In the genomic region with DNA sequence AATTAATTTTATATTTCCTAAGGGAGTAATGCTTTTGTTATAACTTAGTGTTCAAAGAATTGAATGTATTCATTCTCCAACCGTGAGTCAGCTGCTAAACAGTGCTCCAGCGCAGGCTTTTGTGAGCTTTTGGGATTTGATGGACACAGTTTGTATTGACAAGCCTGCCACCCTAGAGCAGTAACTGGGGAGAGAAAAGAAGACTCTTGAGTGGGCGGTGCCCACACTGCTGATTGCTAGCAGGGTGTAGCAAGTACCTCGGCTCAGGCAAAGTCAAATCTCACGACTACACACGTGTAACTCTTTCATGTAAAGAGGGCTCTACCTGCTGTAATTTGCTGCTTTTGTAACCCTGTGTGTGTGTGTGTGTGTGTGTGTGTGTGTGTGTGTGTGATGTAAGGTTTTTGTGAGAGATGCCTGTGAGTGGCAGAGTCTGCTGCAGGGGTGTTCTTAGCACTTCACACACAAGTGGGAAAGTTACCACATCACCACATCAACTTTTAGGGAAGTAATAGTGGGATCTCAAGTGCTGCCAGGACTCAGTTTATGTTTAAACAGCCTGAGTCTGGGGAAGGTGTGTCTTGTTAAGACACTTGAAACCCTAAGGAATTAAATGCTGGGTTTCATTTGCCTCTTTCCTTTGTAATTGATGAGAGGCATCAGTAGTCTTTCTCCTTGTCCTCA, we compare ENCODE assay signal across 10 mouse cellular contexts. TPM values are rescaled to one million over a fixed set of nuclear protein-coding genes. Genes with fewer than 3 reads are reported as not detected.
DNase-seq lines count a peak whose midpoint lies in the region; ATAC-seq and TF ChIP-seq lines count a peak whose summit lies in the region.
"Had no signal": no experiment of that assay in that cellular context is flagged by ENCODE, and none has a peak within 500 bp of the region (broad histone marks: within the 10 kb centered on the region; RNA-seq: fewer than 3 reads in every experiment).

No protein-coding gene starts in this region.

- DNase-seq in kidney, postnatal 10 days, result no peak
- peak in 1 of 3 experiments; percentile 51 for DNase-seq in liver, embryonic 14.5 days (ENCODE audit: low read depth in 3 of 3, low spot score in 3 of 3)
- DNase-seq in gastrocnemius, postnatal 10 days, result no peak
- no peak for DNase-seq in testis, postnatal 10 days (ENCODE audit: low spot score)
- DNase-seq in layer of hippocampus, adult 8-10 months (ENCODE audit: low spot score in 2 of 2), result no peak

- no peaks in the 10 kb centered on the region for H3K36me3 ChIP-seq in kidney, embryonic 14.5 days (ENCODE audit: control insufficient read depth, insufficient read depth, low read length)
- no peaks in the 10 kb centered on the region for H3K36me3 ChIP-seq in forebrain, embryonic 15.5 days
- H3K36me3 ChIP-seq in liver, embryonic 14.5 days (replicated peaks; ENCODE audit: control insufficient read depth, insufficient read depth, low read depth), result no peaks in the 10 kb centered on the region; the same call in none of the 2 replicates
- no peaks in the 10 kb centered on the region for H3K36me3 ChIP-seq in small intestine, adult 2 months (ENCODE audit: control insufficient read depth, insufficient read depth, low read length)
- H3K36me3 ChIP-seq: heart, embryonic 15.5 days had no signal

- H3K4me2 ChIP-seq in kidney, embryonic 14.5 days (replicated peaks; ENCODE audit: low read depth, low read length), result 0 out of 2 replicates have a peak overlapping the region, but pooled peaks have one; percentile 1
- H3K4me2 ChIP-seq in forebrain, embryonic 15.5 days (replicated peaks), result peak overlapping the region; percentile 22
- peak overlapping the region; percentile 78 for H3K4me2 ChIP-seq in liver, embryonic 14.5 days (ENCODE audit: low read depth)
- H3K4me2 ChIP-seq: heart, embryonic 15.5 days had no signal

- ATAC-seq in kidney, embryonic 14.5 days (ENCODE audit: low FRiP score, low TSS enrichment), result no peak
- ATAC-seq in forebrain, embryonic 15.5 days (replicated peaks), result no peak
- no peak for ATAC-seq in liver, embryonic 14.5 days (ENCODE audit: insufficient read depth)
- ATAC-seq: Patski had no signal

- no peak overlapping the region for H3K27ac ChIP-seq in kidney, embryonic 14.5 days (ENCODE audit: low read depth, low read length)
- no peak overlapping the region for H3K27ac ChIP-seq in forebrain, embryonic 15.5 days (replicated peaks)
- peak overlapping the region; percentile 65 for H3K27ac ChIP-seq in liver, embryonic 14.5 days
- peak overlapping the region; percentile 97 for H3K27ac ChIP-seq in small intestine, adult 2 months (ENCODE audit: insufficient read depth, low read depth, low read length)
- H3K27ac ChIP-seq: heart, embryonic 15.5 days had no signal

- no peak for TF ChIP-seq CTCF in liver, embryonic 14.5 days (IDR thresholded peaks at IDR 0.05; ENCODE audit: low read depth)
- TF ChIP-seq CTCF in small intestine, adult 2 months (IDR thresholded peaks at IDR 0.05; ENCODE audit: extremely low read depth, insufficient read length, insufficient replicate concordance, low read depth, low read length), result no peak

- H3K9ac ChIP-seq in kidney, embryonic 14.5 days (ENCODE audit: low read depth, low read length), result no peak overlapping the region
- H3K9ac ChIP-seq in forebrain, embryonic 15.5 days (replicated peaks), result peak overlapping the region; percentile 11; the same call in 1 of the 2 replicates
- H3K9ac ChIP-seq in liver, embryonic 14.5 days (replicated peaks), result peak overlapping the region; percentile 58
- H3K9ac ChIP-seq: heart, embryonic 15.5 days had no signal

- TF ChIP-seq POLR2A in small intestine, adult 2 months (IDR thresholded peaks at IDR 0.05; ENCODE audit: low read depth, low read length), result no peak

- TF ChIP-seq EP300 in liver, embryonic 14.5 days (IDR thresholded peaks at IDR 0.05; ENCODE audit: low read depth), result no peak

- H3K4me3 ChIP-seq in kidney, embryonic 14.5 days (ENCODE audit: low read length), result no peak overlapping the region
- no peak overlapping the region for H3K4me3 ChIP-seq in forebrain, embryonic 15.5 days
- H3K4me3 ChIP-seq in liver, embryonic 14.5 days (ENCODE audit: insufficient read depth in 1 of 2, low read depth in 2 of 2, low read length in 2 of 2), result peak overlapping the region; percentile 52 to 95
- H3K4me3 ChIP-seq in small intestine, adult 2 months (ENCODE audit: low read depth, low read length), result peak overlapping the region; percentile 9; the same call in 1 of the 2 replicates
- H3K4me3 ChIP-seq: heart, embryonic 15.5 days had no signal

- no peaks in the 10 kb centered on the region for H3K27me3 ChIP-seq in kidney, embryonic 14.5 days (ENCODE audit: control insufficient read depth, insufficient read depth, low read length)
- H3K27me3 ChIP-seq in forebrain, embryonic 15.5 days, result no peaks in the 10 kb centered on the region
- no peaks in the 10 kb centered on the region for H3K27me3 ChIP-seq in liver, embryonic 14.5 days (ENCODE audit: control insufficient read depth, insufficient read depth, low read length)
- H3K27me3 ChIP-seq in small intestine, adult 2 months (ENCODE audit: control insufficient read depth, insufficient read depth, low read length), result no peaks in the 10 kb centered on the region
- H3K27me3 ChIP-seq: heart, embryonic 15.5 days; Patski had no signal

- 27% methylated on average over 6 of the region's 6 CpGs for WGBS in kidney, embryonic 14.5 days
- 7% methylated on average over 6 of the region's 6 CpGs for WGBS in forebrain, embryonic 15.5 days
- WGBS in liver, embryonic 14.5 days (ENCODE audit: insufficient replicate concordance), result 28% methylated on average over 6 of the region's 6 CpGs
- 37% methylated on average over 6 of the region's 6 CpGs for WGBS in small intestine, adult 2 months

- H3K4me1 ChIP-seq in kidney, embryonic 14.5 days (ENCODE audit: control insufficient read depth, insufficient read depth, low read length), result peaks cover 29% of the 10 kb centered on the region; the same call in 1 of the 2 replicates
- H3K4me1 ChIP-seq in forebrain, embryonic 15.5 days, result peaks cover 52% of the 10 kb centered on the region
- peaks cover 47 to 61% of the 10 kb centered on the region in 2 experiments for H3K4me1 ChIP-seq in liver, embryonic 14.5 days (replicated peaks; ENCODE audit: control insufficient read depth in 2 of 2, insufficient read depth in 2 of 2, low read length in 1 of 2)
- H3K4me1 ChIP-seq in small intestine, adult 2 months (ENCODE audit: control insufficient read depth, insufficient read depth, insufficient read length, low read length), result peaks cover 26% of the 10 kb centered on the region

- H3K9me3 ChIP-seq in kidney, embryonic 14.5 days (ENCODE audit: control insufficient read depth, low read length), result no peaks in the 10 kb centered on the region
- no peaks in the 10 kb centered on the region for H3K9me3 ChIP-seq in forebrain, embryonic 15.5 days
- H3K9me3 ChIP-seq in liver, embryonic 14.5 days (ENCODE audit: control insufficient read depth, low read length), result no peaks in the 10 kb centered on the region
- H3K9me3 ChIP-seq: heart, embryonic 15.5 days had no signal

RNA-seq across cellular contexts. Expression of a gene that starts 2.8 kb away (rescaled TPM):
- polyA plus RNA-seq in kidney, embryonic 14.5 days (2014; fragmentation: Nextera tagmentation; extraction: Ambion mirVana), result 32.3 and 42.3 TPM in 2 replicates
- polyA plus RNA-seq in forebrain, embryonic 15.5 days (2015; fragmentation: Nextera tagmentation; extraction: Ambion mirVana), result 64.8 and 73.0 TPM in 2 replicates
- polyA plus RNA-seq in liver, embryonic 14.5 days (2012; rRNA removed), result 84.9 and 140 TPM in 2 replicates
- polyA plus RNA-seq in liver, embryonic 14.5 days (2014; fragmentation: Nextera tagmentation; extraction: Ambion mirVana), result 136 and 143 TPM in 2 replicates
- polyA plus RNA-seq in small intestine, adult 2 months (2012; rRNA removed), result 15.0 and 22.1 TPM in 2 replicates
- 10 to 100 TPM; 39.7 to 42.4 TPM for total RNA-seq in gastrocnemius, postnatal 10 days (2021)
- 10 to 100 TPM; 63.6 to 68.3 (median 66.9) TPM for total RNA-seq in layer of hippocampus, adult 8-10 months (2022)

Comparison
In these comparisons a context has a peak if more than half of its experiments do, and no peak if none do; other contexts are left out.
1. H3K27ac ChIP-seq: peak in liver, embryonic 14.5 days (single experiment) and small intestine, adult 2 months (single experiment); none in kidney, embryonic 14.5 days (single experiment) and forebrain, embryonic 15.5 days (single experiment).
2. H3K4me2 ChIP-seq: peak in every context shown above with its lines; median percentile 78 in liver, embryonic 14.5 days; 22 in forebrain, embryonic 15.5 days; 1 in kidney, embryonic 14.5 days.
3. H3K4me3 ChIP-seq: peak in liver, embryonic 14.5 days (2 of 2) and small intestine, adult 2 months (single experiment); none in kidney, embryonic 14.5 days (single experiment) and forebrain, embryonic 15.5 days (single experiment).